Mouse (Mus musculus) neural tube, embryonic 12.5 days (tissue): ENCODE data around the gene Kcne4. TPM values are rescaled to one million over a fixed set of nuclear protein-coding genes. Genes with fewer than 3 reads are reported as not detected.

ENCODE experiments used
- ATAC-seq: fragments of 200-750 bp; cut with Nextera tagmentation; 2 replicates; pipeline ENCODE4 v1.8.0; 2017; ENCODE audit warnings: low read depth, mild to moderate bottlenecking, moderate TSS enrichment, moderate library complexity; ENCODE audit not compliant: low FRiP score
- H3K27ac ChIP-seq: fragments of 300-500 bp; sonication (generic); 2 replicates; pipeline ENCODE4 v1.5.1; 2016
- H3K27me3 ChIP-seq: fragments of 300-500 bp; sonication (generic); replicated peaks from 2 replicates; pipeline ENCODE4 v1.6.1; 2016; ENCODE audit warnings: mild to moderate bottlenecking
- H3K36me3 ChIP-seq: fragments of 300-500 bp; sonication (generic); 2 replicates; pipeline ENCODE4 v1.6.1; 2016; ENCODE audit warnings: mild to moderate bottlenecking
- H3K4me1 ChIP-seq: fragments of 300-500 bp; sonication (generic); 2 replicates; pipeline ENCODE4 v1.6.1; 2016
- H3K4me2 ChIP-seq: fragments of 300-500 bp; sonication (generic); replicated peaks from 2 replicates; pipeline ENCODE4 v1.6.1; 2016; ENCODE audit warnings: mild to moderate bottlenecking
- H3K4me3 ChIP-seq: fragments of 300-500 bp; sonication (generic); 2 replicates; pipeline ENCODE4 v1.5.1; 2016
- H3K9ac ChIP-seq: fragments of 300-500 bp; sonication (generic); 2 replicates; pipeline ENCODE4 v1.6.1; 2016; ENCODE audit warnings: mild to moderate bottlenecking
- H3K9me3 ChIP-seq: fragments of 300-500 bp; sonication (generic); 2 replicates; pipeline ENCODE4 v1.6.1; 2016; ENCODE audit warnings: mild to moderate bottlenecking
- WGBS: fragments of 180-500 bp; shearing (Covaris S2); methylation state at CpG from one replicate; pipeline ENCODE4 v1.1.7; 2016; 5-methylcytosine and 5-hydroxymethylcytosine counted together
- polyA plus RNA-seq: library from polyadenylated mRNA; unstranded; fragments of >200 nt; fragmentation: Nextera tagmentation; extraction: Ambion mirVana; gene quantifications from 2 replicates; pipeline ENCODE4 v1.2.1, GENCODE M21; 2016

Gene Kcne4
- polyA plus RNA-seq, 1 experiment from 2014 or later, result 6.1 TPM

- no peaks in the 10 kb centered on the region for H3K36me3 ChIP-seq
- no peak for ATAC-seq
- H3K9ac ChIP-seq, result no peak overlapping the region
- H3K4me3 ChIP-seq, result no peak overlapping the region
- peaks cover 6% of the 10 kb centered on the region; the same call in 1 of the 2 replicates for H3K4me1 ChIP-seq
- H3K27me3 ChIP-seq, result no peaks in the 10 kb centered on the region
- no peaks in the 10 kb centered on the region for H3K9me3 ChIP-seq
- no peak overlapping the region for H3K27ac ChIP-seq
- H3K4me2 ChIP-seq, result no peak overlapping the region
- WGBS, result 76% methylated on average over 9 of the region's 9 CpGs
These were observed 4.6 kb downstream of the Kcne4 start for GRCm38 (mm10) chr1:78821111-78821510.

GRCm38 (mm10) chr1:78821733-78822430 lies 5.3 kb downstream of the Kcne4 start:
- no peak overlapping the region for H3K4me2 ChIP-seq
- no peaks in the 10 kb centered on the region for H3K27me3 ChIP-seq
- H3K4me3 ChIP-seq, result no peak overlapping the region
- no peaks in the 10 kb centered on the region for H3K36me3 ChIP-seq
- no peak overlapping the region for H3K27ac ChIP-seq
- H3K4me1 ChIP-seq, result peaks cover 6% of the 10 kb centered on the region; the same call in 1 of the 2 replicates
- H3K9ac ChIP-seq, result no peak overlapping the region
- 87% methylated on average over 15 of the region's 15 CpGs for WGBS
- ATAC-seq, result no peak
- no peaks in the 10 kb centered on the region for H3K9me3 ChIP-seq

DNA sequence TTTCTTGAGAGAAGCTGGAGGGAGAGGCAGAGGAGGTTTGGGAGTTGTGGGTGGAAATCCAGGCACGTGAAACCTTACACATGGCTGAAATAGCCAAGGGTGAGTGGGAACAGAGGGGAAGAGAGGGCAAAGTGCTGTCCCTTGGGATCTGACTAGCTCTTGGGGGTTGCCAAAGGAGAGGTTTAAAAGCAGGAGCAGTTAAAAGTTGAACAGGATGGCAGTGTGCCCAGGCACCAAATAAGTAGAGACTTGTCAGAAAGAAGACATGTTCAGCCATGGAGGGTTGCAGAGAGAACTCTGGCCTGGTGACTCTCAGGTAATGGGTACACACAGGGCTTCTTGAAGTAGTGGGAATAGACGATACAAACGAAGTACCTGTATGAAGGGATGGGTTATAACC lies 8.7 kb downstream of the Kcne4 start:
- Histone ChIP-seq H3K4me3 (no peak overlapping the region), H3K4me2 (no peak overlapping the region), H3K36me3 (no peaks in the 10 kb centered on the region), H3K27ac (no peak overlapping the region), H3K27me3 (no peaks in the 10 kb centered on the region), H3K9ac (no peak overlapping the region), H3K4me1 (no peaks in the 10 kb centered on the region), H3K9me3 (no peaks in the 10 kb centered on the region)
- ATAC-seq, result no peak
- WGBS, result 83% methylated on average over 3 of the region's 3 CpGs

DNA sequence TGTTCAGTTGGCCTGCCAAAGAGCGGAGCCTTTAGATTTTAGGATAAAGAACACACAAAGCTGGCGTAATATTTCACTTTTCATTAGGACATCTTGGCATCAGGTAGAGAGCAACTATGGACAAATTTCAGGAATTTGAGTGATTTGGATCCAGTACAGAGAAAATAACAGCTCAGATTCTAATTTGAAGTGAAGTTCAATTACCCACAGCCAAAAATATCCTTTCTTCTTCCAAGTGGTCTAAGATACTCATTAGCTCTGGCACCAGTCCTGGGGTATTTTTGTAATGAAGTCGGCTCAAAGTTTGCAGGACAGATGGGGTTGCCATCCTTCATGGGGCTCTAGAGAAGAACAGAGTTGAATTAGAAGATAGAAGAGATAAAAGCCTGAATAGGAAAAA lies 21.9 kb downstream of the Kcne4 start:
- Histone ChIP-seq H3K27ac (no peak overlapping the region), H3K36me3 (no peaks in the 10 kb centered on the region), H3K27me3 (no peaks in the 10 kb centered on the region), H3K9ac (no peak overlapping the region), H3K4me3 (no peak overlapping the region), H3K4me1 (no peaks in the 10 kb centered on the region), H3K9me3 (no peaks in the 10 kb centered on the region), H3K4me2 (no peak overlapping the region)
- no peak for ATAC-seq
- WGBS, result 91% methylated on average over 3 of the region's 3 CpGs

GRCm38 (mm10) chr1:78840769-78841168 lies 24.2 kb downstream of the Kcne4 start:
- Histone ChIP-seq H3K4me1 (no peaks in the 10 kb centered on the region), H3K27ac (no peak overlapping the region), H3K9me3 (no peaks in the 10 kb centered on the region), H3K27me3 (no peaks in the 10 kb centered on the region), H3K4me2 (no peak overlapping the region), H3K9ac (no peak overlapping the region), H3K4me3 (no peak overlapping the region), H3K36me3 (no peaks in the 10 kb centered on the region)
- WGBS, result 68% methylated on average over 2 of the region's 2 CpGs
- no peak for ATAC-seq

DNA sequence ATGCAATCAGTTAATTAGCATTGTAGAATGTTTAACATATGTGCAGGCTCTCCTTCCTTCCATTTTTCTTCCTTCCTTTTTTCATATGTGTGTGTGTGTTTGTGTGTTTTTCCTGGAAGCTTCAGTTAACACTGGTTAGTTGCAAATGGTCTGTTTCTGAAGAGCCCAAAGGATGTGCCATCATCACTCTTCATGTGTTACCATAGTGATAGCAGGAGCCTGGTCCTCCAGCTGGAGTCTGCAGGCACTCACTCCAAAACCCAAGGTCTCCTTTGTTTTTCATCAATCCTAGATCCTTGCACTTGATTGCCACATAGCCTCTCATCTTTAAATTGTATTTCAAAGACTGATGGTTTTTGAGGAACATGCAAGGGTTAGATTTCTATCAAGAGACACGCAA lies 29.1 kb downstream of the Kcne4 start:
- no peak overlapping the region for H3K9ac ChIP-seq
- no peak for ATAC-seq
- no peak overlapping the region for H3K4me3 ChIP-seq

GRCm38 (mm10) chr1:78846471-78846870 lies 29.9 kb downstream of the Kcne4 start:
- WGBS, result 55% methylated on average over 2 of the region's 2 CpGs
- no peak overlapping the region for H3K4me2 ChIP-seq
- no peaks in the 10 kb centered on the region for H3K36me3 ChIP-seq
- no peaks in the 10 kb centered on the region for H3K27me3 ChIP-seq
- H3K4me3 ChIP-seq, result no peak overlapping the region
- no peak for ATAC-seq
- no peaks in the 10 kb centered on the region for H3K9me3 ChIP-seq
- no peaks in the 10 kb centered on the region for H3K4me1 ChIP-seq
- no peak overlapping the region for H3K9ac ChIP-seq
- no peak overlapping the region for H3K27ac ChIP-seq

More for the DNA sequence above, 29.1 kb downstream of the Kcne4 start:
- H3K36me3 ChIP-seq, result no peaks in the 10 kb centered on the region
- no peak overlapping the region for H3K4me2 ChIP-seq
- no peaks in the 10 kb centered on the region for H3K4me1 ChIP-seq
- 95% methylated on average over 1 of the region's 1 CpGs for WGBS
- no peaks in the 10 kb centered on the region for H3K9me3 ChIP-seq
- no peak overlapping the region for H3K27ac ChIP-seq
- H3K27me3 ChIP-seq, result no peaks in the 10 kb centered on the region

- ATAC-seq, result peak; percentile 97
- peak overlapping the region; percentile 27 for H3K4me2 ChIP-seq
- no peak overlapping the region for H3K4me3 ChIP-seq
- WGBS, result 46% methylated on average over 17 of the region's 17 CpGs
- H3K27me3 ChIP-seq, result no peaks in the 10 kb centered on the region
- H3K4me1 ChIP-seq, result peaks cover 5% of the 10 kb centered on the region; the same call in 1 of the 2 replicates
- H3K27ac ChIP-seq, result 0 out of 2 replicates have a peak overlapping the region, but pooled peaks have one; percentile 2
- no peak overlapping the region for H3K9ac ChIP-seq
- H3K36me3 ChIP-seq, result no peaks in the 10 kb centered on the region
- H3K9me3 ChIP-seq, result no peaks in the 10 kb centered on the region
These were observed 36.0 kb downstream of the Kcne4 start for GRCm38 (mm10) chr1:78852408-78853093.

DNA sequence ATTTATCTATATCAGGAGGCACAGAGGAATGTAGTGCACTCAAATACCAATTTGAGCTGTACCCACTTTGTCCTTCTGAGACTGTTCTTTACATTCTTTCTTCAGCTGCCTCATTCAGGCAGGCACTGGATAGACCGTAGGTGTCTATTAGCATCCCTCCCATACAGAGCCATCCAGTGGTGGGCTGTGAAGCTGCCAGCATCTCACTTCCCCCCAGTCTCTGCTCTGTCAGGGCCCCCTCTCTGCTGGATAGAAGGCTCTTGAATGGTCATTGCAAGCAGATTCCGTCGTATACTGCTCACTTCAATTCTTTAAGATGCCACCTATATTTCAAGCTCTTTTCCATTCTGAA lies 36.5 kb downstream of the Kcne4 start:
- 74% methylated on average over 3 of the region's 3 CpGs for WGBS
- H3K9ac ChIP-seq, result no peak overlapping the region
- no peaks in the 10 kb centered on the region for H3K27me3 ChIP-seq
- ATAC-seq, result peak; percentile 41; the same call in 1 of the 2 replicates
- peaks cover 5% of the 10 kb centered on the region; the same call in 1 of the 2 replicates for H3K4me1 ChIP-seq
- no peaks in the 10 kb centered on the region for H3K36me3 ChIP-seq
- no peak overlapping the region for H3K4me2 ChIP-seq
- 0 out of 2 replicates have a peak overlapping the region, but pooled peaks have one; percentile 2 for H3K27ac ChIP-seq
- no peaks in the 10 kb centered on the region for H3K9me3 ChIP-seq
- H3K4me3 ChIP-seq, result no peak overlapping the region

DNA sequence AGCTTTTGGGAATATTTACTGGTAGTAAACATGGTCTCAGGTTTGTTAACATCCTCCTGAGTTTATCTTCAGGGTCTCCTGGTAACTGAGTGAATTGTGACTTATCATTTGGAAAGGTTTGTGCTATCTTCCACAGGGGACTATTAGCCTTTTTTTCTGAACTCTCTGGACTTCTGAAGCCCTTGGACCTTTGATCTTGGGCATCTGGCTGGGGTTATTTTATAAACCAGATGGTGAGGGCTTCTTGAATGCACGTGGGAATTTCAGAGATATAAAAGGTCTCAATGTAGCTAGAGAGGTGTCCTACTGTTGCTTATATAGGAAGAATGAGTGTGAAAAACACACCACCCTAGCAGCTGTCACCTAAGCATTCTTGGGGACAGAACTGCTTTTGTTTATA lies 37.7 kb downstream of the Kcne4 start:
- Histone ChIP-seq H3K4me3 (no peak overlapping the region), H3K4me2 (no peak overlapping the region), H3K9ac (no peak overlapping the region), H3K4me1 (peaks cover 5% of the 10 kb centered on the region; the same call in 1 of the 2 replicates), H3K27me3 (no peaks in the 10 kb centered on the region), H3K9me3 (no peaks in the 10 kb centered on the region), H3K27ac (no peak overlapping the region), H3K36me3 (no peaks in the 10 kb centered on the region)
- ATAC-seq, result no peak
- WGBS, result 50% methylated on average over 1 of the region's 1 CpGs

- Histone ChIP-seq H3K4me2 (no peak overlapping the region), H3K4me1 (no peaks in the 10 kb centered on the region), H3K9me3 (no peaks in the 10 kb centered on the region), H3K27ac (no peak overlapping the region), H3K4me3 (no peak overlapping the region), H3K36me3 (no peaks in the 10 kb centered on the region), H3K27me3 (no peaks in the 10 kb centered on the region), H3K9ac (no peak overlapping the region)
- no peak for ATAC-seq
- 60% methylated on average over 4 of the region's 4 CpGs for WGBS
These were observed 43.0 kb downstream of the Kcne4 start for GRCm38 (mm10) chr1:78859573-78859972.

GRCm38 (mm10) chr1:78860056-78860455 lies 43.5 kb downstream of the Kcne4 start:
- Histone ChIP-seq H3K27me3 (no peaks in the 10 kb centered on the region), H3K4me3 (no peak overlapping the region), H3K27ac (no peak overlapping the region), H3K4me1 (no peaks in the 10 kb centered on the region), H3K9ac (no peak overlapping the region), H3K9me3 (no peaks in the 10 kb centered on the region), H3K36me3 (no peaks in the 10 kb centered on the region), H3K4me2 (no peak overlapping the region)
- ATAC-seq, result no peak
- 86% methylated on average over 7 of the region's 7 CpGs for WGBS
